Mouse (Mus musculus) intestine, postnatal 0 days (tissue): ENCODE data around the gene Olfm4. TPM values are rescaled to one million over a fixed set of nuclear protein-coding genes. Genes with fewer than 3 reads are reported as not detected.

Experiments
- ATAC-seq: fragments of 200-750 bp; cut with Nextera tagmentation; 2 replicates; pipeline ENCODE4 v1.8.0; 2017; ENCODE audit warnings: mild to moderate bottlenecking, moderate TSS enrichment, moderate library complexity
- H3K27ac ChIP-seq: fragments of 300-500 bp; sonication (generic); 2 replicates; pipeline ENCODE4 v1.5.1; 2014; ENCODE audit warnings: mild to moderate bottlenecking, low read depth, low read length, moderate library complexity
- H3K27me3 ChIP-seq: fragments of 300-500 bp; sonication (generic); replicated peaks from 2 replicates; pipeline ENCODE4 v1.6.1; 2014; ENCODE audit warnings: low read length, mixed read lengths; ENCODE audit not compliant: control insufficient read depth, insufficient read depth
- H3K36me3 ChIP-seq: fragments of 300-500 bp; sonication (generic); 2 replicates; pipeline ENCODE4 v1.6.1; 2014; ENCODE audit warnings: mild to moderate bottlenecking, moderate library complexity; ENCODE audit not compliant: control insufficient read depth, insufficient read depth
- H3K4me1 ChIP-seq: fragments of 300-500 bp; sonication (generic); replicated peaks from 2 replicates; pipeline ENCODE4 v1.6.1; 2014; ENCODE audit warnings: antibody characterized with exemption, low read length, mixed read lengths; ENCODE audit not compliant: control insufficient read depth, insufficient read depth
- H3K4me2 ChIP-seq: fragments of 300-500 bp; sonication (generic); replicated peaks from 2 replicates; pipeline ENCODE4 v1.6.1; 2014; ENCODE audit warnings: low read depth, mild to moderate bottlenecking, moderate library complexity
- H3K4me3 ChIP-seq: fragments of 300-500 bp; sonication (generic); 2 replicates; pipeline ENCODE4 v1.5.1; 2014; ENCODE audit warnings: low read depth, low read length
- H3K9ac ChIP-seq: fragments of 300-500 bp; sonication (generic); 2 replicates; pipeline ENCODE4 v1.6.1; 2014; ENCODE audit warnings: mild to moderate bottlenecking, low read depth, low read length
- H3K9me3 ChIP-seq: fragments of 300-500 bp; sonication (generic); 2 replicates; pipeline ENCODE4 v1.6.1; 2016; ENCODE audit warnings: mixed run types; ENCODE audit not compliant: control insufficient read depth
- CTCF ChIP-seq: sonication (generic); IDR thresholded peaks from 2 replicates; pipeline ENCODE4 v1.5.1; 2016; ENCODE audit warnings: low read depth, mild to moderate bottlenecking, control low read depth, antibody characterized with exemption, moderate library complexity
- WGBS: fragments of 180-500 bp; shearing (Covaris S2); extraction: QIAGEN DNeasy Blood & Tissue Kit; methylation state at CpG from one replicate; pipeline ENCODE4 v1.1.7; 2014; 5-methylcytosine and 5-hydroxymethylcytosine counted together
- polyA plus RNA-seq: library from polyadenylated mRNA; unstranded; fragments of >200 nt; fragmentation: Nextera tagmentation; extraction: Ambion mirVana; gene quantifications from 2 replicates; pipeline ENCODE4 v1.2.1, GENCODE M21; 2015

Olfm4 gene
- polyA plus RNA-seq, 1 experiment from 2014 or later, result 38.3 TPM

DNA sequence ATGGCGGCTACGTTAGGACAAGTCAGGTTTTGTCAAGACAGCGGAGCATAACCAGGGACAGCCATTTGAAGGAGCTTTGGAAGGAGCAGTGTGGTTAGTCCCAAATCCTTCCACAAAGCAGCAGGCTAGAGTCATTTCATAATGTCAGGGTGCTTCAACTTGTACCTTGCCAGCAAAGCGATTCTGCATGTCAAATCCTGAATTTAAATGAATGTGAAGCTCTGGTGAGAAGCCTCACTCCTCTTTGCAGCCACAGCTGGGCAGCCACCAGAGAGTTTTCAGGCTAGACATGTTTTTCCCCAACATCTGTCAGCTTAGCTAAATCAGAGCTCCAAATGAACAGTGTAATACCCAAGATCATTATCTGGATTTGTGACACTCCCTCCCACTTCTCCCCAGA lies 22.7 kb upstream of the Olfm4 start:
- WGBS, result 74% methylated on average over 4 of the region's 4 CpGs
- H3K27ac ChIP-seq, result no peak overlapping the region
- no peak overlapping the region for H3K9ac ChIP-seq
- H3K36me3 ChIP-seq, result no peaks in the 10 kb centered on the region
- H3K9me3 ChIP-seq, result no peaks in the 10 kb centered on the region
- no peaks in the 10 kb centered on the region for H3K4me1 ChIP-seq
- no peaks in the 10 kb centered on the region for H3K27me3 ChIP-seq
- ATAC-seq, result no peak
- H3K4me3 ChIP-seq, result no peak overlapping the region
- no peak overlapping the region for H3K4me2 ChIP-seq
- no peak for TF ChIP-seq CTCF

DNA sequence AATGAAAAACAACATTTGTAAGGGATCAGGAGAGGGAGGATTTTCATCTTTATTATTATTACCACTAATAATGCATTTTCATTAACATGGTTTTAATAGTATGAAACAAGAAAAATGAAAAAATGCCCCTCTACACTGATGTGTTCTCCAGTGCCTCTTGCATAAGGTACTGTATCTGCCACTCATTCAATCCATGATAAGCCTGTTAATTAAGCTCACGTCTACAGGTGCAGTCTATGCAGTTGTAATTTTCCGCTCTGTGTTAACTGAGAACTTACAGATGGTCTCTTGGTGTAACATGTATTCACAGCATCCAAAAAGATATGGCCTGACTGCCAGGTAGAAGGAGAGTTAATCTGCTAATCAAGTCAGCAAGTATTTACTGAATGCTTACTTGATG lies 22.3 kb upstream of the Olfm4 start:
- WGBS, result 84% methylated on average over 2 of the region's 2 CpGs
- no peak for TF ChIP-seq CTCF
- H3K4me2 ChIP-seq, result no peak overlapping the region
- ATAC-seq, result no peak
- H3K9me3 ChIP-seq, result no peaks in the 10 kb centered on the region
- H3K36me3 ChIP-seq, result no peaks in the 10 kb centered on the region
- no peaks in the 10 kb centered on the region for H3K4me1 ChIP-seq
- H3K27ac ChIP-seq, result no peak overlapping the region
- H3K27me3 ChIP-seq, result no peaks in the 10 kb centered on the region
- no peak overlapping the region for H3K4me3 ChIP-seq
- H3K9ac ChIP-seq, result no peak overlapping the region

DNA sequence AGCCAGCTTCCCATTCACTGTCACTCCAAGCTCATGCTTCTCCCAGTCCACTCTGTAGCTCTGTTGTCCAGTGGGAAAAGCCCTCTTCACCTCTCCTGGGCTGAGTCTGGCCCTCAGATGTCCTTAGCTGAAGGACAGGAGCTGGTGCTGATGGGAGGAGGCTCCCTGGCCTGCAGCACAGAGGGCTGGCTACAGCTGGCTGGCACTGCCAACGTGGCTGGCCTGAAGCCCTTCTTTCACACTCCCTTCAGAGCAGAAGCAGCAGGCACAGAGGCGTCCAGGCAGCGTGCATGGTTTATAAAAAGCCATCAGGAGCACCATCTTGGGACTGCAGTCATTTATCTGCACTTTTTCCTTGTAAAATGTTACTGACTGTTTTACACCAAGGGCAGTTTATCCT lies 13.7 kb upstream of the Olfm4 start:
- Histone ChIP-seq H3K4me1 (no peaks in the 10 kb centered on the region), H3K27me3 (no peaks in the 10 kb centered on the region), H3K9ac (no peak overlapping the region), H3K36me3 (no peaks in the 10 kb centered on the region), H3K27ac (no peak overlapping the region), H3K4me3 (no peak overlapping the region), H3K4me2 (no peak overlapping the region), H3K9me3 (no peaks in the 10 kb centered on the region)
- ATAC-seq, result no peak
- no peak for TF ChIP-seq CTCF
- WGBS, result 78% methylated on average over 3 of the region's 3 CpGs

DNA sequence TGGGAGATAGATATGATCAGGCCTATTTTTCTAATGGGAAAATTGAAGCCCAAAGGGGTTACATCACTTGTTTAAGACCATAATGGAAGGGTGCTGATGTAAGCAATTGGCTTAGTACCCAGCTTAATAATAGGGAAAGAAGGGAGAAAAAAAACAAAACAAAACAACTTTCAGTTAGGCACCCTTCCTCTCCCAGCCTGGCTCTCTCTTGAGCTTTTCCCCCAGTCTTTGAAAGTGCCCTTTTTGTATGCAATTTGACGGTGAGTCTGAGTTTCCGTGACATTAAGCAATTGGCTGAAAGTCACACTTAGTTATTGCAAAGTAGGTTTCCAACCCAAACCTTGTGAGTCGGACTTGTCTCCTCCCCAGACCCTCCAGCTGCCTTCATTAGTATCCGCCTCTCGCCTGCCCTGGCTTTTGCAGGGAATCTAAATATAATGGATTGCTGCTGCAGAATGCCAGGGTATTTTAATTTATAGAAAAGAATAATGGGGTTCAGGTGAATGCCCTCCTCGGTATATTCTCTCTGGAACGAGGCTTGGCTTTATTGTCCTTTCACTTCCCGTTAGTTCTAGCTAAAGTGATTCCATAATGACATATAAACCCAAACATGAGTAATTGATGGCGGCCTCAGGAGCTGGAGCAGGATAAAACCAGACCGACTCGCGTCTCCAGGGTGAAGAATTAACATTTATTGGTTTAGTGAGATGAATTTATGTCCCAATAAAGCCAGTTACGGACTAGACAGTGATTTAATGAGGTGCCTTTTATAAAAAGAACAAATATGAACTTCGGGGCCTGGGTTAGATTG lies 12.7 kb upstream of the Olfm4 start:
- no peak for TF ChIP-seq CTCF
- no peaks in the 10 kb centered on the region for H3K36me3 ChIP-seq
- no peaks in the 10 kb centered on the region for H3K27me3 ChIP-seq
- no peak overlapping the region; the same call in 1 of the 2 replicates for H3K4me2 ChIP-seq
- WGBS, result 28% methylated on average over 14 of the region's 14 CpGs
- no peak for ATAC-seq
- H3K9me3 ChIP-seq, result no peaks in the 10 kb centered on the region
- H3K9ac ChIP-seq, result no peak overlapping the region
- H3K27ac ChIP-seq, result no peak overlapping the region
- H3K4me3 ChIP-seq, result no peak overlapping the region
- no peaks in the 10 kb centered on the region for H3K4me1 ChIP-seq

DNA sequence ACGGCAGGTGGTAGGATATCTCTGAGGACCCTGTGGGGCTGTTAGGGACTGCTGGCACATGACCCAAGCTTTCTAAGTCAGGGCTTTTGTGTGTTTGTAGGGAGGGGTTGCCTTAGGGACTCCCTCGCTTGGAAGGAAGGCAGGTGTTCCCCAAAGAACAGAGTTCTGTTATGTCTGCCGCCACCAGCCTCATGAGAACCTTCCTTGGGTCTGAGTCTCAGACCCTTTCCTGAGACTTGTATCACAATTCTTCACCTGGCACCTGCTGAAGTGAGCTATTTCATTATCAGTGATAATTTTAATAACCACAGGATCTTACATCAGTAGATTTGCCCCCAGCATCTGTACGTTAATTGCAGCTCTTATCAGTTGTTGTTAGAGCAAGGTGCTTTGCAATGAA lies 2.4 kb upstream of the Olfm4 start:
- Histone ChIP-seq H3K4me3 (no peak overlapping the region), H3K9me3 (no peaks in the 10 kb centered on the region), H3K4me2 (no peak overlapping the region), H3K36me3 (no peaks in the 10 kb centered on the region), H3K27me3 (no peaks in the 10 kb centered on the region), H3K27ac (no peak overlapping the region), H3K9ac (no peak overlapping the region), H3K4me1 (no peaks in the 10 kb centered on the region; the same call in 1 of the 2 replicates)
- TF ChIP-seq CTCF, result no peak
- ATAC-seq, result no peak
- 46% methylated on average over 4 of the region's 4 CpGs for WGBS

DNA sequence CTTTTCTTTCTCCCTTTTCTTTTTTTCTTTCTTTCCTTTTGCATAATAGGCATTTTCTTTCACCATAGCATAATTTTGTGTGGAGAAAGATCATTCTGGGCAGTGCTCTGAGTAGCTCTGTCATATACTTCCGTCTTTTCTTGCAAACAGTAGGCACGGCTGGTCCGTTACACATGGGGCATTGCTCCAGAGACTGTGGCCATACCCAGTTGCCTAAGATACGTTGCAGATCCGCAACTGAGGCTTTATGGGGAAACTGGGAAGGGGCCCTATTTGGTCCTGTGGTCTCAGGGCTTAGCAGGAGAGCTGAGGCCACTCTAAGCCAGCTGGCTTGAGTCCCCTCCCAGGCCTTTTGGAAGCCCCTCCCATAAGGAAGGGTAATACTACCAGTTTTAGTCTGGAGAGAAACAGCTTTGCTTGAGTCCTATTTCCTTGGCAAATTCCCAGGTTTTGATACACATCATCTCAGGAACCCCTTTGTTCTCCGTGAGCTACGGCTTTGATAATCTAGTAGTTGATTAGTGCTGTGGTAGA lies 1.3 kb downstream of the Olfm4 start:
- 53% methylated on average over 7 of the region's 7 CpGs for WGBS

More for the DNA sequence above, 1.3 kb downstream of the Olfm4 start:
- H3K4me2 ChIP-seq, result no peak overlapping the region
- H3K4me1 ChIP-seq, result peaks cover 3% of the 10 kb centered on the region; the same call in 1 of the 2 replicates
- TF ChIP-seq CTCF, result no peak
- no peak overlapping the region for H3K27ac ChIP-seq
- no peaks in the 10 kb centered on the region for H3K27me3 ChIP-seq
- H3K36me3 ChIP-seq, result no peaks in the 10 kb centered on the region
- H3K9me3 ChIP-seq, result no peaks in the 10 kb centered on the region
- no peak overlapping the region for H3K4me3 ChIP-seq
- ATAC-seq, result no peak
- no peak overlapping the region for H3K9ac ChIP-seq
